Mouse (Mus musculus) urinary bladder, adult 18-20 months (tissue): Measurements from ENCODE around the gene Bicra.

ENCODE experiments used
- DNase-seq, 2 experiments: peaks; one replicate each; pipeline ENCODE4 v3.0.0; 2022; ENCODE audit warnings: low spot score in 2 of 2, mixed read lengths in 2 of 2

Bicra gene

DNA sequence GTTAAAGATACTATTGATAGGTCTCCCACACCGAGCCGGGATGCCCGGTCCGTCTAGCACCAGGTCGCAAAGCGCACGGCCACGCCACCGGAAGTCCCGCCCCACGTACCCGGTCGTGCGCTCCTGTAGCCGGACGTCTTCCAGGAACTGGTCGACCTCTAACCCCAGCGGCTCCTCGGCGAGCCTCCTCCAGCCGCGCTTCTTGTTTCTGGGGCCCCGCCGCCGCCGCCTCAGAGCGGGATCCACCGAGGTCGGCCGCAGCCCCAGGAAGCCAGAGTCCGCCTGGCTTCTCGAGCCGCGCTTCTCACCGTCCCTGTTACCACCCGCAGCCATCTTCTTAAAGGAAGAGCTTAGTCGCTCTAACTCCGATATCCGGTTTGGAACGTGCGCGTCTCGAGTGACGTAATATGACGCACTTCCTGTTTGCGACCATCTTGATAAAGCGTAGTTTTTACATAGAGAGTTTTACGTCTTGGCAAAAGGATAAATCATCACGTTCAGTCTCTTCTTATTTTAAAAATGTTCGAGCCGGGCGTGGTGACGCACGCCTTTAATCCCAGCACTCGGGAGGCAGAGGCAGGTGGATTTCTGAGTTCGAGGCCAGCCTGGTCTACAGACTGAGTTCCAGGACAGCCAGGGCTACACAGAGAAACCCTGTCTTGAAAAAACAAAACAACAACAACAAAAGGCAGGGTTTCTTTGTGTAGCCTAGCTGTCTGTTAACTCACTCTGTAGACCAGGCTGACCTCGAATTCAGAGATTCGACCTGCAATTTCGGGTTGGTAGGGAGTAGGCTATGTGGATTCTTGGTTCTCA lies 101.8 kb downstream of the Bicra start, which contains the start of gene Nop53:
Nop53 (minus strand) TSS at position 354 of the 816 bp plus-strand sequence.
- DNase-seq: peak; percentile 88 to 93

DNA sequence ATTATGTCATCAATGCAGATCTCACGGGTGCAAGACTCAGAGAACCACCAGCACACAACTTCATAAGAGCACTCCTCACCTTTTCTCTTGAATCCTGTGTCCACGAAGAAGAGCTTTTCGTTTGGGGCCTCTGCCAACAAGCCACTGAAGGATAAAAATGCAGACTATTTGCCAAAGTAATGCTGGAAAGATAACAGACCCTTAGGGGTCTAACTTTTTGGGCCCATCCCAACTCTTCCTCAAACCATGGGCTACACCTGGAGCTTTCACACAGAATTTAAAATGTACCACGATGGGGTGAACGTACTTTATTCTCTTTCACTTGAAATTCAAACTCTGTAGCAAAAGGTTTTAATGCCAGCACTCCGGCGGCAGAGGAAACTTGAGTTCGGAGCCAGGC lies 102.5 kb downstream of the Bicra start:
- DNase-seq: no peak

DNA sequence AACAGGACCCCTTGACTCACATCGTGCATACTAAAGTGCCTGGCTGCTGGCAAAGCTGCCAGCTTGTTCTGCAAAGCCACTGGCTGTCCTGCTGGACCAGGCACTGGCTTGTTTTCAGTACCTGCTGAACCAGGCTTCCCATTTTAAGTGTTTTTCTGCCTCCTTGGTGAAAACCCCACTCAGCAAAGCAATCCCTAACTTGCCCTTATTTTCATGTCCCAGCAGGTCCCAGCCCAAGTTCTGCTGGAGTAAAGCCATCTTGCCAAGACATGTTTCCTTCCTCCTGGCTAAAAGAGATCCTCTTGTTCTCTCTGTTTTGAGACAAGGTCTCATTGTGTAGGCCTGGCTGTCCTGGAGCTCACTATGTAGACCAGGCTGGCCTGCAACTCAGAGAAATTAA lies 103.4 kb downstream of the Bicra start:
- peak in 1 of 2 experiments; percentile 33 for DNase-seq

DNA sequence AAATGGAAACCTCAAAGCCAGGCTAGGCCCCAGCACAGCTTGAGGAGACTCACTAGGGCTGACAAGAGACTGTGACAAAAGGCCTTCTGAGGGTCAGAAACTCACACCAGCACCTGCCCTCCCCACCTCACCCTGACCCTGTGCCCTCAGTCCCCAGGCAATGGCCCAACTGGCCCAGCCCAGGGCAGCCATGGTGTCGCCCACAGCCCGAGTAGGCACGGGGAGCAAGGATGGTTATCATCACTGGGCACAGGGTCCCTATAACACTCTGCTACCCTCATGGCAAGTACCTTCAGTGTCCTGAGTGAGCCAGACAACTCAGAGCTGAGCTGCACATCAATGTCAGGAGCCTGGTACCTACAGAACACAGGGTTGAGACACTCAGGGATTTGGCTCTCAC lies 109.1 kb downstream of the Bicra start:
- no peak for DNase-seq

DNA sequence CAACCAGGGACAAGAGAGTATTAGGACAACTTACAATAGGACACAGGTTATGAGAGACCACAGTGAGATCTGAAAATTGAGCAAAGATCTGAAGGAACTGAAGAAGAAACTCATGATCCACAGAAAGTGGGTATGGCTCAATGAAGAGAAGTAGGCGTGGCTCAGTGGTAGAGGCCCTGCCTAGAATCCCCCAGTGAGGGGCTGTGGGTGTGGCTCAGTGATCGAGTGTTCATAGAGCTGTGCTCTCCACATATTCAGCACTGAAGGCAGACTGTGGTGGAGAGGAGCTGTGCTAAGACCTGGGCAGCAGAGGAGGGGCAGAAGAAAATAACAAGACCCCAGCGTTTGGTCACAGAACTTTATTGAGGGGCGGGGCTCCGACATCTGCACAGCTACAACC lies 110.2 kb downstream of the Bicra start:
- DNase-seq: no peak

DNA sequence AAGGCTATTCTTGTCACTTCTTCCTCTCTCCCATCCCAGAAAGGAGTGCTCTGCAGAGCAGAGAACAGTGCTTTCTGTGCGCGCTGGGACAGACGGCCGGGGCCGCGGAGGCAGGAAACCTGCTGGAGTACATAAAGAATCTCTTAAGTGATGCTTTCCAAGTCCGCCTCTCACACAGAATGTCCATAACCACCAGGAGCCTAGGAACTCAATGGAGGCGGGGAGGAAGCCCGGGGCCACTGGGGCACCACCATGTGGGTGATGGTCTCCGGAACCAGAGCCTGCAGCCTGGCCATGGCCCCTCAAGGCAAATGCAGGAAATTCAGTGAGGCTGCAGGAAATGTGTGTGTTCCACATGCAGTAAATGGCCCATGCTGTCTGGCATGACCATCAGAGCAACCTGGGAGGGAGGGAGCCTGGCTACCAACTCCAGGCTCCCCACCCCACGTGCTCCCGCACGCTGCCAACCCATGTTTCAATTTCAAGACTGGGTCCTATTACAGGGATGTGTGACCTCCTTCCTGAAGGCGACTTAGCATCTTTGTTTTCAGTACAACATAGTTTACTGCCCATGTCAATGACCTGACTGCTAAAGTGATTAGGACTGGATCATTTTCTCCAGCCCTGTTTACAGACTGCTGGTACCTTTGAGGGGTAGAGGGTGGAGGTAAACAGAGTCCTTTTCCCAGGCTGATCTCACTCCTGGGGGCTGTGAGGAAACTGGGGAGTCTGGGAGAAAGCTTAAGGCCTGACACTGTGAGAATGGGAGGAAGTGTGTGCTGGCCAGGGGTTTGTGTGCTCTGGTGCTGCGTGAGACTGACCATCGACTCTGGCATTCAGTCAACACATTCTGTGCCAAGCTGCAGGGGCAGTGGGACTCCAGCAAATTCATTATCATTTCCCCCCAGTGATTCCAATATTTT lies 114.0 kb downstream of the Bicra start:
- no peak for DNase-seq

DNA sequence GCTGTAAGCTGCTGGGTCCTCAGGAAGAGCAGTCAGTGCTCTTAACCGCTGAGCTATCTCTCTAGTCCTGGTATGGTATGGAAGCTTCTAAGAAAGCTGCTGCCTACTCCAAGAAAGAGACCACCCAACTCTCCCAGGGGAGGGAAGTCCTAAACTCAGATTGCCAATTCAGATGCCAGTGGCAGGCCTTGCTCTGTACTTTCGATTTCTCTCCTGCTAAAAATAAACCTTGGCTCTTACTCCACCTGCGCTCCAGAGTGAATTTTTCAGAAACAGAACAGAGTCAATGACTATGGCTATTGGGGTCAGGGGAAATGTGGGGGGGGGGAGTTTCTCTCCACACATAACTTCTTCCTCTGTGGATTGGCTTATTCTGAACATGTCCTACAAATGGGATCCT lies 116.1 kb downstream of the Bicra start:
- no peak for DNase-seq

DNA sequence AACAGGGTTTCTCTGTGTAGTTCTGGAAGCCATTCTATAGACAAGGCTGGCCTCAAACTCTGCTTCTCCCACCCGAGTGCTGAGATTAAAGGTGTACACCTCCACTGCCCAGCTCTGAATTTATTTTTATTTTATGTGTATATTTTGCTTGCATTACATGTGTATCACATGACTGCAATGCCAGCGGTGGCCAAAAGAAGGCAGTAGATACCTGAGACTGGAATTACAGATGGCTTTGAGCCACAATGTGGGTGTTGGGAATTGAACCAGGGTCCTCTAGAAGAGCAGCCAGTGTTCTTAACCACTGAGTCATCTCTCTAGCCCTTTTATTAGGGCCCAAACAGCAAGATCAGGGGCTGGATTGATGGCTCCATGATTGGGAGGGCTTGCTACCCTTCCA lies 117.2 kb downstream of the Bicra start:
- DNase-seq: no peak

DNA sequence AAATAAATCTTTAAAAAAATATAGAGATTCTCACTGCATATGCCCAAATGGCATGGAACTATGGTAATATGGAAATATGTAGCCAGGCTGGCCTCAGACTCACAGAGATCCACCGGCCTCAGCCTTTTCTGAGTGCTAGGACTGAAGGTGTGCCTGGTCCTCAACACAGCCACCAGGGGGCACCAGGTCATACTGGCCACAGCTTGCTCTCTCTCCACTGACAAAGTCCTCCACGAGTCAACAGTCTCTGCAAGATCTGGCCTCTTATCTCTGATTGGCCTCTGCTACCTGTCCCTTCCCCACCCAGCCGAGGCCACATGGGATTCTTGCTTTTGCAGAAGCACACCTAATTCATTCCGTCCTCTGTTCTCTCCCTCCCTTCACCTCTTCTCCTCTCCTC lies 117.8 kb downstream of the Bicra start:
- DNase-seq: peak; percentile 46 to 56

DNA sequence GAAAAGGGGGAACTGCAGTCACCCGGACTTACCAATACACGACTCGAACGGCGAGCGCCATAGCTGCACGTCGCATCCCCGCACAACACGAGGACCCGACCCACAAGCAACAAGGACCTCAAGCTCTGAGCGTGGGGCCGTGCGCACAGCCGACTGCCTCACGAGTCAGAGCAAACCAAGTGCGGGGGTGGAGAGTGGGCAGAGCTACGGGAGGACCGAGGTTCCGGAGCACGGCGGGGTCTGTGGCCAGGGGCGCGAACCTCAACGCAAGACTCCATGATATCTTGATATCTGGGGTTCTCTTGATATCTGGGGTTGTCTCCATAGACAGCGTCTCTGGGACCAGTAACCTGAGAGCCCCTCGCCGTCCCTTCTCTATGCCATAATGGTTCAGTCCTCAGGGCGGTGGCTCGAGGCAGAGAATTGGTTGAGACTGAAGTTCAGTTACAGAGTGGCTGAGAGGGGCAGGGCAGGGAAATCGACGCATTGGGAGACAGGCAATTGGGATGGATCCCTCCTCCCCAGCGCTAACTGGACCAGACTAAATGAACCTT lies 125.4 kb downstream of the Bicra start, which contains the start of gene Selenow:
Selenow (minus strand) TSS at position 183 of the 554 bp plus-strand sequence.
- DNase-seq: peak; percentile 86 to 90

DNA sequence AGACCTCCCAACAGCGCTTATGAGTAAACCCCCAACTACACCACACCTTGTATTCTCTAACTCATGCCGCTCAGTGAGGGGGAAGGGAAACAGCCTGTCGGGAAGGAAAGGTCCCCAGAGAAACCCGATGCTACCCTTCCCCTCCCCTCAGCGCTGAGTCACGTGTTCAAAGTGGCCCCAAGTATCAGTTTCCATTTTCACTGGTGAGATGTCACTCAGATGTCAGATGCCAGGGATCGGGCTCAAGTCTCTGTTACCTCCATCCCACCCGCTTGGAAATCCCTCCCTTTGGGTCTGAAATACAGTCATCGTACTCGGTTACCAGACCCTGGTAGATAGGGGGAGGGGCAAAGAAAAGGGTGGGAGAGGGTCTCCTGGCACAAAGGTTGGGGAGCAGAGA lies 125.9 kb downstream of the Bicra start:
- DNase-seq: peak in 1 of 2 experiments; percentile 28
